In genomic region chr17:27611994-27612393, GRCm38 (mm10) we compare ENCODE assay signal across 17 mouse cellular contexts. TPM values are rescaled to one million over a fixed set of nuclear protein-coding genes. Genes with fewer than 3 reads are reported as not detected.
DNase-seq lines count a peak whose midpoint lies in the region; ATAC-seq and TF ChIP-seq lines count a peak whose summit lies in the region.
"Had no signal": no experiment of that assay in that cellular context is flagged by ENCODE, and none has a peak within 500 bp of the region (broad histone marks: within the 10 kb centered on the region; RNA-seq: fewer than 3 reads in every experiment).

No protein-coding gene starts in this region.

- H3K4me1 ChIP-seq in heart, embryonic 14.5 days (ENCODE audit: control insufficient read depth in 2 of 2, insufficient read depth in 2 of 2, low read length in 2 of 2) = peaks cover 29 to 57% of the 10 kb centered on the region in 2 experiments
- H3K4me1 ChIP-seq in midbrain, embryonic 12.5 days = peaks cover 21% of the 10 kb centered on the region
- 0 out of 2 replicates have a peak, but pooled peaks cover 4% of the 10 kb centered on the region for H3K4me1 ChIP-seq in midbrain, postnatal 0 days (ENCODE audit: insufficient read depth, low read length)

- peaks cover 24% of the 10 kb centered on the region; the same call in 1 of the 2 replicates for H3K36me3 ChIP-seq in heart, embryonic 14.5 days (ENCODE audit: control insufficient read depth, insufficient read depth, low read length)
- H3K36me3 ChIP-seq in midbrain, embryonic 12.5 days = peaks cover 11% of the 10 kb centered on the region
- H3K36me3 ChIP-seq in midbrain, postnatal 0 days (ENCODE audit: insufficient read depth, low read length) = 0 out of 2 replicates have a peak, but pooled peaks cover 6% of the 10 kb centered on the region

- H3K9ac ChIP-seq in heart, embryonic 14.5 days (ENCODE audit: low read length) = peak overlapping the region; percentile 50; the same call in 1 of the 2 replicates
- H3K9ac ChIP-seq in midbrain, embryonic 12.5 days (replicated peaks) = no peak overlapping the region
- H3K9ac ChIP-seq in midbrain, postnatal 0 days (replicated peaks; ENCODE audit: low read length, poor library complexity, severe bottlenecking) = no peak overlapping the region
- H3K9ac ChIP-seq: forebrain, embryonic 15.5 days; liver, embryonic 14.5 days had no signal

- 0 out of 4 replicates have a peak overlapping the region, but pooled peaks of 1 of the 2 experiments have one; percentile 21 for H3K27ac ChIP-seq in heart, embryonic 14.5 days (replicated peaks in 1 of 2; ENCODE audit: control insufficient read depth in 1 of 2, insufficient read depth in 1 of 2, low read depth in 2 of 2, low read length in 2 of 2)
- 0 out of 2 replicates have a peak overlapping the region, but pooled peaks have one; percentile 4 for H3K27ac ChIP-seq in midbrain, embryonic 12.5 days (replicated peaks)
- no peak overlapping the region for H3K27ac ChIP-seq in midbrain, postnatal 0 days (ENCODE audit: low read depth, low read length)
- H3K27ac ChIP-seq: liver, embryonic 14.5 days had no signal

- intact Hi-C loops in heart, postnatal 25 days (cut with DNase I) = no loop called here

- H3K27me3 ChIP-seq in heart, embryonic 14.5 days (ENCODE audit: control insufficient read depth, insufficient read depth, low read length) = no peaks in the 10 kb centered on the region
- no peaks in the 10 kb centered on the region for H3K27me3 ChIP-seq in midbrain, embryonic 12.5 days
- H3K27me3 ChIP-seq in midbrain, postnatal 0 days (ENCODE audit: insufficient read depth, low read length) = no peaks in the 10 kb centered on the region
- H3K27me3 ChIP-seq: forebrain, embryonic 15.5 days had no signal

- no peak for TF ChIP-seq CTCF in midbrain, postnatal 0 days (IDR thresholded peaks at IDR 0.05)

- no peak for DNase-seq in heart, postnatal 25 days (ENCODE audit: low spot score)
- no peak for DNase-seq in midbrain, postnatal 0 days (ENCODE audit: low spot score)
- DNase-seq in frontal cortex, adult 2 months (ENCODE audit: extremely low spot score in 1 of 2, low spot score in 1 of 2) = no peak
- no peak for DNase-seq in kidney, postnatal 14 days
- DNase-seq: cerebellum, adult 9-11 months; kidney, adult 9 months; lung, postnatal 10 days; thymus, adult 2 months had no signal

- H3K9me3 ChIP-seq in heart, embryonic 14.5 days (ENCODE audit: control insufficient read depth, low read length) = no peaks in the 10 kb centered on the region
- H3K9me3 ChIP-seq in midbrain, embryonic 12.5 days = no peaks in the 10 kb centered on the region
- no peaks in the 10 kb centered on the region for H3K9me3 ChIP-seq in midbrain, postnatal 0 days (ENCODE audit: low read length)
- H3K9me3 ChIP-seq: forebrain, embryonic 15.5 days had no signal

- WGBS in heart, embryonic 14.5 days = 60% methylated on average over 5 of the region's 5 CpGs
- WGBS in midbrain, embryonic 12.5 days = 84% methylated on average over 5 of the region's 5 CpGs
- WGBS in midbrain, postnatal 0 days = 82% methylated on average over 5 of the region's 5 CpGs

- H3K4me3 ChIP-seq in heart, embryonic 14.5 days (ENCODE audit: control insufficient read depth in 1 of 2, insufficient read depth in 1 of 2, low read depth in 1 of 2, low read length in 2 of 2) = no peak overlapping the region
- no peak overlapping the region for H3K4me3 ChIP-seq in midbrain, embryonic 12.5 days
- no peak overlapping the region for H3K4me3 ChIP-seq in midbrain, postnatal 0 days (ENCODE audit: low read depth, low read length)
- H3K4me3 ChIP-seq: forebrain, embryonic 15.5 days had no signal

- no peak for ATAC-seq in heart, embryonic 14.5 days (ENCODE audit: insufficient number of reproducible peaks, insufficient read depth, low FRiP score, low read depth)
- no peak for ATAC-seq in midbrain, embryonic 12.5 days (ENCODE audit: low FRiP score, low read depth)
- ATAC-seq in midbrain, postnatal 0 days (ENCODE audit: low FRiP score) = no peak
- peak; percentile 88 for ATAC-seq in megakaryocyte, adult 5-6 weeks (ENCODE audit: poor library complexity, severe bottlenecking)
- ATAC-seq: forebrain, embryonic 15.5 days had no signal

- H3K4me2 ChIP-seq in heart, embryonic 14.5 days (ENCODE audit: low read length) = no peak overlapping the region
- H3K4me2 ChIP-seq in midbrain, embryonic 12.5 days (replicated peaks) = no peak overlapping the region
- no peak overlapping the region for H3K4me2 ChIP-seq in midbrain, postnatal 0 days (ENCODE audit: low read depth, low read length, poor library complexity, severe bottlenecking)
- H3K4me2 ChIP-seq: forebrain, embryonic 15.5 days; midbrain, embryonic 11.5 days had no signal

RNA-seq across cellular contexts. Expression of gene Nudt3, which starts 11.3 kb away (rescaled TPM):
- polyA plus RNA-seq in heart, embryonic 14.5 days (2014; fragmentation: Nextera tagmentation; extraction: Ambion mirVana) = 52.9 and 67.0 TPM in 2 replicates
- 100 to 1,000 TPM; 343 TPM for total RNA-seq in heart, postnatal 25 days (2021)
- 189 and 196 TPM in 2 replicates for polyA plus RNA-seq in midbrain, embryonic 12.5 days (2016; fragmentation: Nextera tagmentation; extraction: Ambion mirVana)
- 280 and 286 TPM in 2 replicates for total RNA-seq in midbrain, postnatal 0 days (2014; rRNA removed)
- 203 and 211 TPM in 2 replicates for polyA plus RNA-seq in midbrain, postnatal 0 days (2015; fragmentation: Nextera tagmentation; extraction: Ambion mirVana)
- total RNA-seq in megakaryocyte, adult 5-6 weeks (2015) = 32.3 and 32.9 TPM in 2 replicates
- total RNA-seq in megakaryocyte, adult 5-6 weeks (2017) = 91.6 and 93.8 TPM in 2 replicates
- 352 and 353 TPM in 2 replicates for polyA plus RNA-seq in frontal cortex, adult 2 months (2012; rRNA removed)

RNA-seq across cellular contexts. Expression of gene RPS10-NUDT3, which starts 23.0 kb away (rescaled TPM):
- polyA plus RNA-seq in heart, embryonic 14.5 days (2014; fragmentation: Nextera tagmentation; extraction: Ambion mirVana) = not detected in 2 replicates
- total RNA-seq in heart, postnatal 25 days (2021) = under 1 TPM in 1 of 2 experiments, not detected in 1; 0.94 TPM
- not detected in 2 replicates for polyA plus RNA-seq in midbrain, embryonic 12.5 days (2016; fragmentation: Nextera tagmentation; extraction: Ambion mirVana)
- total RNA-seq in midbrain, postnatal 0 days (2014; rRNA removed) = not detected in 2 replicates
- not detected in 2 replicates for polyA plus RNA-seq in midbrain, postnatal 0 days (2015; fragmentation: Nextera tagmentation; extraction: Ambion mirVana)
- not detected in 2 replicates for total RNA-seq in megakaryocyte, adult 5-6 weeks (2015)
- not detected in 2 replicates for total RNA-seq in megakaryocyte, adult 5-6 weeks (2017)
- polyA plus RNA-seq in frontal cortex, adult 2 months (2012; rRNA removed) = 0.20 TPM in 1 of 2 replicates, not detected in the other
- total RNA-seq: adrenal gland, postnatal 14 days; hematopoietic stem cell, adult 5-6 weeks; left cerebral cortex, postnatal 10 days had no signal
- polyA plus RNA-seq: forebrain, embryonic 15.5 days; liver, embryonic 14.5 days; midbrain, embryonic 11.5 days; thymus, adult 2 months had no signal

RNA-seq across cellular contexts. Expression of gene Rps10, which starts 24.5 kb away (rescaled TPM):
- polyA plus RNA-seq in heart, embryonic 14.5 days (2014; fragmentation: Nextera tagmentation; extraction: Ambion mirVana) = 624 and 715 TPM in 2 replicates
- total RNA-seq in heart, postnatal 25 days (2021) = 100 to 1,000 TPM; 476 to 516 TPM
- polyA plus RNA-seq in midbrain, embryonic 12.5 days (2016; fragmentation: Nextera tagmentation; extraction: Ambion mirVana) = 694 and 702 TPM in 2 replicates
- total RNA-seq in midbrain, postnatal 0 days (2014; rRNA removed) = 1,349 and 1,717 TPM in 2 replicates
- 447 and 461 TPM in 2 replicates for polyA plus RNA-seq in midbrain, postnatal 0 days (2015; fragmentation: Nextera tagmentation; extraction: Ambion mirVana)
- 1,486 and 1,560 TPM in 2 replicates for total RNA-seq in megakaryocyte, adult 5-6 weeks (2015)
- total RNA-seq in megakaryocyte, adult 5-6 weeks (2017) = 1,634 and 1,837 TPM in 2 replicates
- 567 and 606 TPM in 2 replicates for polyA plus RNA-seq in frontal cortex, adult 2 months (2012; rRNA removed)

RNA-seq across cellular contexts. Expression of gene Pacsin1, which starts 43.3 kb away (rescaled TPM):
- 0.43 and 0.94 TPM in 2 replicates for polyA plus RNA-seq in heart, embryonic 14.5 days (2014; fragmentation: Nextera tagmentation; extraction: Ambion mirVana)
- under 1 TPM; 0.25 to 0.62 TPM for total RNA-seq in heart, postnatal 25 days (2021)
- polyA plus RNA-seq in midbrain, embryonic 12.5 days (2016; fragmentation: Nextera tagmentation; extraction: Ambion mirVana) = 6.3 and 6.7 TPM in 2 replicates
- 47.0 and 50.3 TPM in 2 replicates for total RNA-seq in midbrain, postnatal 0 days (2014; rRNA removed)
- polyA plus RNA-seq in midbrain, postnatal 0 days (2015; fragmentation: Nextera tagmentation; extraction: Ambion mirVana) = 85.2 and 87.6 TPM in 2 replicates
- total RNA-seq in megakaryocyte, adult 5-6 weeks (2015) = 0.87 and 1.2 TPM in 2 replicates
- 0.44 and 0.61 TPM in 2 replicates for total RNA-seq in megakaryocyte, adult 5-6 weeks (2017)
- polyA plus RNA-seq in frontal cortex, adult 2 months (2012; rRNA removed) = 270 and 282 TPM in 2 replicates
- total RNA-seq: hematopoietic stem cell, adult 5-6 weeks had no signal

RNA-seq across cellular contexts. Expression of gene AI413582, which starts 46.4 kb away (rescaled TPM):
- 18.5 and 24.2 TPM in 2 replicates for polyA plus RNA-seq in heart, embryonic 14.5 days (2014; fragmentation: Nextera tagmentation; extraction: Ambion mirVana)
- total RNA-seq in heart, postnatal 25 days (2021) = 1 to 10 TPM; 7.3 to 7.7 TPM
- polyA plus RNA-seq in midbrain, embryonic 12.5 days (2016; fragmentation: Nextera tagmentation; extraction: Ambion mirVana) = 18.9 and 20.7 TPM in 2 replicates
- total RNA-seq in midbrain, postnatal 0 days (2014; rRNA removed) = 70.2 and 80.2 TPM in 2 replicates
- 88.8 and 113 TPM in 2 replicates for polyA plus RNA-seq in midbrain, postnatal 0 days (2015; fragmentation: Nextera tagmentation; extraction: Ambion mirVana)
- total RNA-seq in megakaryocyte, adult 5-6 weeks (2015) = 58.0 and 63.8 TPM in 2 replicates
- total RNA-seq in megakaryocyte, adult 5-6 weeks (2017) = 55.4 and 62.9 TPM in 2 replicates
- polyA plus RNA-seq in frontal cortex, adult 2 months (2012; rRNA removed) = 83.9 and 84.2 TPM in 2 replicates
